Mouse (Mus musculus): ENCODE data around the gene Gata5. TPM values are rescaled to one million over a fixed set of nuclear protein-coding genes. Genes with fewer than 3 reads are reported as not detected.

The Gata5 gene
- polyA plus RNA-seq, 1 experiment = 0.10 TPM

- Histone ChIP-seq H3K4me1 (ENCODE audit: control insufficient read depth, insufficient read depth, low read length) (no peaks in the 10 kb centered on the region), H3K4me3 (ENCODE audit: control insufficient read depth, low read depth, low read length) (no peak overlapping the region), H3K27me3 (ENCODE audit: control insufficient read depth, insufficient read depth, low read length) (no peaks in the 10 kb centered on the region), H3K27ac (ENCODE audit: control insufficient read depth, insufficient read depth, low read depth, low read length) (no peak overlapping the region), H3K36me3 (ENCODE audit: control insufficient read depth, insufficient read depth, low read length) (no peaks in the 10 kb centered on the region)
- TF ChIP-seq CTCF (IDR thresholded peaks at IDR 0.05; ENCODE audit: control insufficient read depth, insufficient read depth, insufficient replicate concordance, low read depth, low read length) (no peak), POLR2A (IDR thresholded peaks at IDR 0.05; ENCODE audit: control insufficient read depth, low read depth, low read length) (no peak)
Observed at GRCm38 (mm10) chr2:180302201-180302600, 32.3 kb downstream of the Gata5 start.

GRCm38 (mm10) chr2:180300771-180301170 lies 33.7 kb downstream of the Gata5 start:
- H3K4me3 ChIP-seq (ENCODE audit: control insufficient read depth, low read depth, low read length) = no peak overlapping the region
- TF ChIP-seq CTCF (IDR thresholded peaks at IDR 0.05; ENCODE audit: control insufficient read depth, insufficient read depth, insufficient replicate concordance, low read depth, low read length) (no peak), POLR2A (IDR thresholded peaks at IDR 0.05; ENCODE audit: control insufficient read depth, low read depth, low read length) (no peak)
- H3K36me3 ChIP-seq (ENCODE audit: control insufficient read depth, insufficient read depth, low read length) = no peaks in the 10 kb centered on the region
- no peaks in the 10 kb centered on the region for H3K4me1 ChIP-seq (ENCODE audit: control insufficient read depth, insufficient read depth, low read length)
- no peak overlapping the region for H3K27ac ChIP-seq (ENCODE audit: control insufficient read depth, insufficient read depth, low read depth, low read length)
- no peaks in the 10 kb centered on the region for H3K27me3 ChIP-seq (ENCODE audit: control insufficient read depth, insufficient read depth, low read length)

GRCm38 (mm10) chr2:180300252-180300651 lies 34.2 kb downstream of the Gata5 start:
- H3K4me1 ChIP-seq (ENCODE audit: control insufficient read depth, insufficient read depth, low read length) = no peaks in the 10 kb centered on the region
- no peak for TF ChIP-seq POLR2A (IDR thresholded peaks at IDR 0.05; ENCODE audit: control insufficient read depth, low read depth, low read length)
- no peak for TF ChIP-seq CTCF (IDR thresholded peaks at IDR 0.05; ENCODE audit: control insufficient read depth, insufficient read depth, insufficient replicate concordance, low read depth, low read length)
- H3K4me3 ChIP-seq (ENCODE audit: control insufficient read depth, low read depth, low read length) = no peak overlapping the region
- no peaks in the 10 kb centered on the region for H3K27me3 ChIP-seq (ENCODE audit: control insufficient read depth, insufficient read depth, low read length)
- H3K27ac ChIP-seq (ENCODE audit: control insufficient read depth, insufficient read depth, low read depth, low read length) = no peak overlapping the region
- no peaks in the 10 kb centered on the region for H3K36me3 ChIP-seq (ENCODE audit: control insufficient read depth, insufficient read depth, low read length)

- Histone ChIP-seq H3K27me3 (ENCODE audit: control insufficient read depth, insufficient read depth, low read length) (no peaks in the 10 kb centered on the region), H3K27ac (ENCODE audit: control insufficient read depth, insufficient read depth, low read depth, low read length) (no peak overlapping the region), H3K36me3 (ENCODE audit: control insufficient read depth, insufficient read depth, low read length) (no peaks in the 10 kb centered on the region), H3K4me3 (ENCODE audit: control insufficient read depth, low read depth, low read length) (peak overlapping the region; percentile 14; the same call in 1 of the 2 replicates), H3K4me1 (ENCODE audit: control insufficient read depth, insufficient read depth, low read length) (peaks cover 5% of the 10 kb centered on the region)
- TF ChIP-seq POLR2A (IDR thresholded peaks at IDR 0.05; ENCODE audit: control insufficient read depth, low read depth, low read length) = no peak
- no peak for TF ChIP-seq CTCF (IDR thresholded peaks at IDR 0.05; ENCODE audit: control insufficient read depth, insufficient read depth, insufficient replicate concordance, low read depth, low read length)
Observed at GRCm38 (mm10) chr2:180292906-180293305, 41.6 kb downstream of the Gata5 start.

GRCm38 (mm10) chr2:180292026-180292425 lies 42.5 kb downstream of the Gata5 start:
- peaks cover 5% of the 10 kb centered on the region for H3K4me1 ChIP-seq (ENCODE audit: control insufficient read depth, insufficient read depth, low read length)
- TF ChIP-seq CTCF (IDR thresholded peaks at IDR 0.05; ENCODE audit: control insufficient read depth, insufficient read depth, insufficient replicate concordance, low read depth, low read length) (no peak), POLR2A (IDR thresholded peaks at IDR 0.05; ENCODE audit: control insufficient read depth, low read depth, low read length) (no peak)
- no peaks in the 10 kb centered on the region for H3K36me3 ChIP-seq (ENCODE audit: control insufficient read depth, insufficient read depth, low read length)
- H3K27ac ChIP-seq (ENCODE audit: control insufficient read depth, insufficient read depth, low read depth, low read length) = no peak overlapping the region
- H3K27me3 ChIP-seq (ENCODE audit: control insufficient read depth, insufficient read depth, low read length) = no peaks in the 10 kb centered on the region
- H3K4me3 ChIP-seq (ENCODE audit: control insufficient read depth, low read depth, low read length) = no peak overlapping the region

GRCm38 (mm10) chr2:180291566-180291965 lies 42.9 kb downstream of the Gata5 start:
- no peaks in the 10 kb centered on the region for H3K36me3 ChIP-seq (ENCODE audit: control insufficient read depth, insufficient read depth, low read length)
- H3K4me3 ChIP-seq (ENCODE audit: control insufficient read depth, low read depth, low read length) = no peak overlapping the region
- H3K27ac ChIP-seq (ENCODE audit: control insufficient read depth, insufficient read depth, low read depth, low read length) = no peak overlapping the region
- H3K4me1 ChIP-seq (ENCODE audit: control insufficient read depth, insufficient read depth, low read length) = peaks cover 5% of the 10 kb centered on the region
- no peaks in the 10 kb centered on the region for H3K27me3 ChIP-seq (ENCODE audit: control insufficient read depth, insufficient read depth, low read length)
- no peak for TF ChIP-seq POLR2A (IDR thresholded peaks at IDR 0.05; ENCODE audit: control insufficient read depth, low read depth, low read length)
- TF ChIP-seq CTCF (IDR thresholded peaks at IDR 0.05; ENCODE audit: control insufficient read depth, insufficient read depth, insufficient replicate concordance, low read depth, low read length) = no peak

- H3K27me3 ChIP-seq (ENCODE audit: control insufficient read depth, insufficient read depth, low read length) = no peaks in the 10 kb centered on the region
- peaks cover 5% of the 10 kb centered on the region for H3K4me1 ChIP-seq (ENCODE audit: control insufficient read depth, insufficient read depth, low read length)
- no peak overlapping the region for H3K4me3 ChIP-seq (ENCODE audit: control insufficient read depth, low read depth, low read length)
- no peak for TF ChIP-seq CTCF (IDR thresholded peaks at IDR 0.05; ENCODE audit: control insufficient read depth, insufficient read depth, insufficient replicate concordance, low read depth, low read length)
- no peak for TF ChIP-seq POLR2A (IDR thresholded peaks at IDR 0.05; ENCODE audit: control insufficient read depth, low read depth, low read length)
- H3K36me3 ChIP-seq (ENCODE audit: control insufficient read depth, insufficient read depth, low read length) = no peaks in the 10 kb centered on the region
- H3K27ac ChIP-seq (ENCODE audit: control insufficient read depth, insufficient read depth, low read depth, low read length) = no peak overlapping the region
Observed at GRCm38 (mm10) chr2:180290503-180290902, 44.0 kb downstream of the Gata5 start.

Data from testis, adult 2 months (tissue).